ENCODE assay signal across 13 mouse cellular contexts in genomic region chr4:124533614-124534013, GRCm38 (mm10).
"Had no signal": no experiment of that assay in that cellular context is flagged by ENCODE, and none has a peak within 500 bp of the region (broad histone marks: within the 10 kb centered on the region; RNA-seq: fewer than 3 reads in every experiment).

No protein-coding gene starts in this region.

- H3K27ac ChIP-seq: kidney, embryonic 15.5 days; limb, embryonic 15.5 days; liver, embryonic 12.5 days; neural tube, embryonic 15.5 days; stomach, postnatal 0 days had no signal

- ATAC-seq: liver, embryonic 12.5 days had no signal

- H3K4me3 ChIP-seq: kidney, embryonic 15.5 days; limb, embryonic 15.5 days; liver, embryonic 12.5 days; myocyte; neural tube, embryonic 15.5 days had no signal

- H3K9me3 ChIP-seq: kidney, embryonic 15.5 days; limb, embryonic 15.5 days; liver, embryonic 12.5 days; neural tube, embryonic 15.5 days had no signal

- H3K4me2 ChIP-seq: kidney, embryonic 15.5 days; limb, embryonic 15.5 days; liver, embryonic 12.5 days; lung, embryonic 14.5 days; neural tube, embryonic 15.5 days had no signal

- H3K9ac ChIP-seq: kidney, embryonic 15.5 days; limb, embryonic 15.5 days; liver, embryonic 12.5 days; lung, embryonic 14.5 days; neural tube, embryonic 15.5 days had no signal

- DNase-seq: kidney, postnatal 25 days; layer of hippocampus, adult 9-11 months; layer of hippocampus, postnatal 36 days; lung, embryonic 14.5 days; lung, postnatal 14 days; midbrain, embryonic 14.5 days; right cerebral cortex, adult 18-20 months had no signal

- H3K4me1 ChIP-seq: limb, embryonic 15.5 days; liver, embryonic 12.5 days had no signal

- H3K36me3 ChIP-seq: kidney, embryonic 15.5 days; limb, embryonic 15.5 days; liver, embryonic 12.5 days; neural tube, embryonic 15.5 days had no signal
